Mouse (Mus musculus) ES-E14 (cell line): ENCODE measurements at regions not wholly inside any gene's neighbourhood (a gene's known extent, or its start where the extent isn't known, plus 50 kb on each side); places are given as distances from the start of the nearest gene placed in this dataset.

Experiments used
- DNase-seq: peaks from one replicate; pipeline ENCODE4 v3.0.0-alpha.2; 2013; ENCODE audit warnings: low read depth, low spot score
- H3K27ac ChIP-seq: 2 replicates; pipeline ENCODE4 v1.5.1; 2012; ENCODE audit warnings: low read depth, mild to moderate bottlenecking, low read length, moderate library complexity, mixed read lengths; ENCODE audit not compliant: poor library complexity, insufficient read depth, severe bottlenecking
- H3K36me3 ChIP-seq: 2 replicates; pipeline ENCODE4 v1.6.1; 2012; ENCODE audit warnings: mild to moderate bottlenecking, low read length, moderate library complexity, mixed read lengths; ENCODE audit not compliant: control insufficient read depth, poor library complexity, insufficient read depth, severe bottlenecking
- H3K4me1 ChIP-seq, 2 experiments: fragments of 150-350 bp in 1 of 2; sonication (generic) in 1 of 2; 2 replicates each; pipeline ENCODE4 v1.6.1; 2012; ENCODE audit warnings: low read length in 2 of 2, mild to moderate bottlenecking in 1 of 2, mixed read lengths in 1 of 2; ENCODE audit not compliant: control insufficient read depth in 2 of 2, insufficient read depth in 2 of 2, poor library complexity in 1 of 2
- H3K4me3 ChIP-seq, 2 experiments: fragments of 150-350 bp in 1 of 2; sonication (generic) in 1 of 2; 2 replicates each; pipeline ENCODE4 v1.5.1; 2012; ENCODE audit warnings: low read length in 2 of 2, low read depth in 1 of 2, mild to moderate bottlenecking in 1 of 2, mixed read lengths in 1 of 2; ENCODE audit not compliant: insufficient read depth in 1 of 2, poor library complexity in 1 of 2, severe bottlenecking in 1 of 2
- H3K9ac ChIP-seq: 2 replicates; pipeline ENCODE4 v1.6.1; 2012; ENCODE audit warnings: low read depth, mild to moderate bottlenecking, low read length, mixed read lengths; ENCODE audit not compliant: poor library complexity, insufficient read depth, severe bottlenecking
- H3K9me3 ChIP-seq: fragments of 150-350 bp; sonication (generic); 2 replicates; pipeline ENCODE4 v1.6.1; 2012; ENCODE audit warnings: low read depth, mild to moderate bottlenecking, low read length; ENCODE audit not compliant: control insufficient read depth, insufficient read depth
- CHD2 ChIP-seq: IDR thresholded peaks from 2 replicates; pipeline ENCODE4 v1.6.1; 2014; ENCODE audit warnings: mild to moderate bottlenecking, low read depth, low read length, inconsistent platforms
- HCFC1 ChIP-seq: IDR thresholded peaks from 2 replicates; pipeline ENCODE4 v1.6.1; 2012; ENCODE audit warnings: low read length, inconsistent platforms, borderline replicate concordance; ENCODE audit not compliant: insufficient read depth
- MAFK ChIP-seq: IDR thresholded peaks from 2 replicates; pipeline ENCODE4 v1.6.1; 2014; ENCODE audit warnings: mild to moderate bottlenecking, low read depth, low read length, inconsistent platforms; ENCODE audit not compliant: insufficient read depth
- ZC3H11A ChIP-seq: IDR thresholded peaks from 2 replicates; pipeline ENCODE4 v1.6.1; 2012; ENCODE audit warnings: low read depth, mild to moderate bottlenecking, inconsistent platforms, low read length, borderline replicate concordance
- ZNF384 ChIP-seq: IDR thresholded peaks from 2 replicates; pipeline ENCODE4 v1.6.1; 2012; ENCODE audit warnings: low read depth, low read length, inconsistent platforms
- in situ Hi-C, 2 experiments: fragments of 600-800 bp; cut with MboI; formaldehyde crosslinking; loops; one replicate each; pipeline ENCODE4 v1.15.1; 2025; ENCODE audit warnings: low sequenced_read_pairs in 2 of 2, inconsistent platforms in 1 of 2; ENCODE audit not compliant: unreplicated experiment in 2 of 2

- no peak overlapping the region for H3K9ac ChIP-seq
- H3K9me3 ChIP-seq = no peaks in the 10 kb centered on the region
- no peak overlapping the region for H3K27ac ChIP-seq
- H3K36me3 ChIP-seq = no peaks in the 10 kb centered on the region
- 0 out of 4 replicates have a peak, but pooled peaks cover 0 to 3% of the 10 kb centered on the region in 2 experiments for H3K4me1 ChIP-seq
- no peak for DNase-seq
- TF ChIP-seq CHD2 = no peak
- TF ChIP-seq MAFK = peak; percentile 77
- no peak for TF ChIP-seq HCFC1
- TF ChIP-seq ZNF384 = no peak
- TF ChIP-seq ZC3H11A = no peak
- H3K4me3 ChIP-seq = no peak overlapping the region
- in situ Hi-C loops = no loop called here
Measured at GRCm38 (mm10) chr7:73275814-73276271, 99.5 kb upstream of the Rgma start.

GRCm38 (mm10) chr7:73278616-73279015 is 96.7 kb upstream of the Rgma start:
- H3K9me3 ChIP-seq = no peaks in the 10 kb centered on the region
- no peak overlapping the region for H3K9ac ChIP-seq
- H3K4me1 ChIP-seq = 0 out of 4 replicates have a peak, but pooled peaks cover 0 to 3% of the 10 kb centered on the region in 2 experiments
- H3K36me3 ChIP-seq = no peaks in the 10 kb centered on the region
- no peak overlapping the region for H3K27ac ChIP-seq
- in situ Hi-C loops = no loop called here
- no peak overlapping the region for H3K4me3 ChIP-seq
- TF ChIP-seq HCFC1 (no peak), ZNF384 (no peak), ZC3H11A (no peak), MAFK (no peak), CHD2 (no peak)
- DNase-seq = no peak

GRCm38 (mm10) chr7:73279936-73280445 is 95.3 kb upstream of the Rgma start:
- no peak for DNase-seq
- no peaks in the 10 kb centered on the region for H3K36me3 ChIP-seq
- TF ChIP-seq ZC3H11A (no peak), MAFK (no peak), HCFC1 (no peak), ZNF384 (no peak), CHD2 (no peak)

DNA sequence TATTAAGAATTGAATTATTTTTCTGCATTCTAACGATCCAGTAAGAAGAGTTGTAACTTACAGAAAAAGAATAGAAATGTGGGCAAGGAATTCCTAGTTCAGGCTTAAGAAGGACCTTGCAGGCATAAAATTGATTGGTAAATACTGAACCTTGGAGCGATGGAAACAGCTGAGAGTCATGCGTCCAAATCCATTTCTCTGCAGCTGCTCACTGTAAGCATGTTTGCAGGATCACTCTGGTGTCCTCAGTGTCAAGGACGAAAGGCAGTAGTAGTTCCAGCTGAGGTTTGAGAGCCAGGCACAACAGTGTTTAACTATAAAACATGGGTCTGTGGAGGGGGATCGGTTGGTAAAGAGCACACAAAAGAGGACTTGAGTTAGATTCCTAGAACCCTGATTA is 89.1 kb upstream of the Rgma start:
- H3K4me3 ChIP-seq = no peak overlapping the region
- H3K36me3 ChIP-seq = no peaks in the 10 kb centered on the region
- no peaks in the 10 kb centered on the region for H3K4me1 ChIP-seq
- DNase-seq = no peak
- no peak overlapping the region for H3K27ac ChIP-seq
- TF ChIP-seq ZC3H11A = no peak
- no peak overlapping the region for H3K9ac ChIP-seq
- no peaks in the 10 kb centered on the region for H3K9me3 ChIP-seq
- in situ Hi-C loops = no loop called here

More at GRCm38 (mm10) chr7:73279936-73280445, 95.3 kb upstream of the Rgma start:
- no peak overlapping the region for H3K4me3 ChIP-seq
- in situ Hi-C loops = no loop called here
- no peaks in the 10 kb centered on the region for H3K9me3 ChIP-seq
- H3K9ac ChIP-seq = no peak overlapping the region
- no peak overlapping the region for H3K27ac ChIP-seq
- H3K4me1 ChIP-seq = 0 out of 4 replicates have a peak, but pooled peaks cover 0 to 3% of the 10 kb centered on the region in 2 experiments

DNA sequence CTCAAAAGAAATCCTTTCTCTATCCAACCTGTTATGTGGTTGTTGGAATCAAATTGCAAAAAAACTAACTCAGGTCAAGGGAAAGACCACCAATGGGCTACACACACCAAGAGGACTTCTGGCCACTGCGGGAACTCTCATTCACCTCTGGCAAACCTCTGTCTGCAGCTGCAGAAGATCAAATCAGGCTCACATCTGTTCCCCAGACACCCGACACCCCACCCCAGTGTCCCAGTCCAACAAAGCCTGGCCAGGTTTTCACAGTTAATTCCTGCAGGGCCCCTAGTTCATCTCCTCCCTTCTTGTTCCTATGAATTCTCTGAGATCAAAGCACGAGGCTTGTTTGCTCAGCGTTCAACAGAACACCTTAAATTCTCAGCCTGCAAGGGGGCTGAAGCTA is 82.0 kb upstream of the Rgma start:
- in situ Hi-C loops = no loop called here
- H3K4me3 ChIP-seq = no peak overlapping the region
- no peak overlapping the region for H3K9ac ChIP-seq
- H3K4me1 ChIP-seq = no peaks in the 10 kb centered on the region
- H3K9me3 ChIP-seq = no peaks in the 10 kb centered on the region
- no peak for DNase-seq
- TF ChIP-seq CHD2 (no peak), ZC3H11A (no peak), HCFC1 (no peak), MAFK (no peak), ZNF384 (no peak)
- H3K36me3 ChIP-seq = no peaks in the 10 kb centered on the region
- H3K27ac ChIP-seq = no peak overlapping the region
